Mouse (Mus musculus): ENCODE results near the gene Gm21976. TPM values are rescaled to one million over a fixed set of nuclear protein-coding genes. Genes with fewer than 3 reads are reported as not detected.

Gene Gm21976
- polyA plus RNA-seq (2015; fragmentation: Nextera tagmentation; extraction: Ambion mirVana), result not detected in 2 replicates

- WGBS, result 91% methylated on average over 5 of the region's 5 CpGs
Observed at GRCm38 (mm10) chr13:98279686-98280085, at the start of gene Gm21976. TSS of gene Gm21976 (plus strand) at chr13:98279887.

GRCm38 (mm10) chr13:98230511-98230910 lies 49.2 kb upstream of the Gm21976 start:
- Histone ChIP-seq H3K4me1 (replicated peaks) (no peaks in the 10 kb centered on the region), H3K27me3 (no peaks in the 10 kb centered on the region), H3K36me3 (no peaks in the 10 kb centered on the region), H3K27ac (no peak overlapping the region), H3K9me3 (no peaks in the 10 kb centered on the region), H3K4me2 (no peak overlapping the region), H3K4me3 (no peak overlapping the region), H3K9ac (no peak overlapping the region)
- ATAC-seq (ENCODE audit: low FRiP score), result no peak
- 93% methylated on average over 1 of the region's 1 CpGs for WGBS

More at GRCm38 (mm10) chr13:98279686-98280085, at the start of gene Gm21976:
- H3K36me3 ChIP-seq, result peaks cover 11% of the 10 kb centered on the region
- H3K27ac ChIP-seq, result no peak within 1 kb of the TSS
- H3K4me1 ChIP-seq (replicated peaks), result no peaks in the 10 kb centered on the region
- ATAC-seq (ENCODE audit: low FRiP score), result no peak
- H3K27me3 ChIP-seq, result no peaks in the 10 kb centered on the region
- H3K4me3 ChIP-seq, result no peak within 1 kb of the TSS
- no peak within 1 kb of the TSS for H3K9ac ChIP-seq
- no peaks in the 10 kb centered on the region for H3K9me3 ChIP-seq
- no peak within 1 kb of the TSS for H3K4me2 ChIP-seq

GRCm38 (mm10) chr13:98235451-98235850 lies 44.2 kb upstream of the Gm21976 start:
- no peak for ATAC-seq (ENCODE audit: low FRiP score)
- H3K4me2 ChIP-seq, result no peak overlapping the region
- no peak overlapping the region for H3K4me3 ChIP-seq
- no peak overlapping the region for H3K27ac ChIP-seq
- H3K9ac ChIP-seq, result no peak overlapping the region
- H3K9me3 ChIP-seq, result no peaks in the 10 kb centered on the region
- 0 out of 2 replicates have a peak, but pooled peaks cover 4% of the 10 kb centered on the region for H3K27me3 ChIP-seq
- H3K4me1 ChIP-seq (replicated peaks), result no peaks in the 10 kb centered on the region
- no peaks in the 10 kb centered on the region for H3K36me3 ChIP-seq
- 85% methylated on average over 6 of the region's 6 CpGs for WGBS

GRCm38 (mm10) chr13:98239978-98240641 lies 39.6 kb upstream of the Gm21976 start:
- 19% methylated on average over 12 of the region's 12 CpGs for WGBS
- Histone ChIP-seq H3K4me1 (replicated peaks) (peaks cover 8% of the 10 kb centered on the region), H3K27ac (no peak overlapping the region), H3K9ac (no peak overlapping the region), H3K4me3 (no peak overlapping the region), H3K36me3 (no peaks in the 10 kb centered on the region), H3K27me3 (0 out of 2 replicates have a peak, but pooled peaks cover 4% of the 10 kb centered on the region), H3K4me2 (no peak overlapping the region), H3K9me3 (no peaks in the 10 kb centered on the region)
- no peak for ATAC-seq (ENCODE audit: low FRiP score)

- no peak for ATAC-seq (ENCODE audit: low FRiP score)
- Histone ChIP-seq H3K27me3 (0 out of 2 replicates have a peak, but pooled peaks cover 4% of the 10 kb centered on the region), H3K4me2 (no peak overlapping the region), H3K4me1 (replicated peaks) (peaks cover 8% of the 10 kb centered on the region), H3K9ac (no peak overlapping the region), H3K36me3 (no peaks in the 10 kb centered on the region), H3K9me3 (no peaks in the 10 kb centered on the region), H3K27ac (no peak overlapping the region), H3K4me3 (no peak overlapping the region)
- WGBS, result 74% methylated on average over 9 of the region's 9 CpGs
Observed at GRCm38 (mm10) chr13:98241531-98242282, 38.0 kb upstream of the Gm21976 start.

GRCm38 (mm10) chr13:98244571-98245350 lies 34.9 kb upstream of the Gm21976 start:
- H3K27ac ChIP-seq, result no peak overlapping the region
- no peak overlapping the region for H3K9ac ChIP-seq
- no peak for ATAC-seq (ENCODE audit: low FRiP score)
- 67% methylated on average over 5 of the region's 5 CpGs for WGBS
- H3K4me3 ChIP-seq, result no peak overlapping the region
- no peak overlapping the region for H3K4me2 ChIP-seq
- H3K27me3 ChIP-seq, result no peaks in the 10 kb centered on the region
- peaks cover 26% of the 10 kb centered on the region for H3K36me3 ChIP-seq
- H3K4me1 ChIP-seq (replicated peaks), result peaks cover 8% of the 10 kb centered on the region
- H3K9me3 ChIP-seq, result no peaks in the 10 kb centered on the region

- no peaks in the 10 kb centered on the region for H3K9me3 ChIP-seq
- H3K9ac ChIP-seq, result no peak overlapping the region
- no peaks in the 10 kb centered on the region for H3K27me3 ChIP-seq
- 61% methylated on average over 7 of the region's 7 CpGs for WGBS
- no peak overlapping the region for H3K27ac ChIP-seq
- no peak overlapping the region for H3K4me2 ChIP-seq
- ATAC-seq (ENCODE audit: low FRiP score), result no peak
- H3K4me3 ChIP-seq, result no peak overlapping the region
- peaks cover 32% of the 10 kb centered on the region for H3K36me3 ChIP-seq
- H3K4me1 ChIP-seq (replicated peaks), result peaks cover 8% of the 10 kb centered on the region
Observed at GRCm38 (mm10) chr13:98245386-98245785, 34.3 kb upstream of the Gm21976 start.

- peaks cover 2% of the 10 kb centered on the region; the same call in 1 of the 2 replicates for H3K4me1 ChIP-seq (replicated peaks)
- H3K4me3 ChIP-seq, result no peak overlapping the region
- no peak overlapping the region for H3K9ac ChIP-seq
- ATAC-seq (ENCODE audit: low FRiP score), result no peak
- 92% methylated on average over 10 of the region's 10 CpGs for WGBS
- no peaks in the 10 kb centered on the region for H3K9me3 ChIP-seq
- H3K4me2 ChIP-seq, result no peak overlapping the region
- no peaks in the 10 kb centered on the region for H3K27me3 ChIP-seq
- peaks cover 67% of the 10 kb centered on the region for H3K36me3 ChIP-seq
- no peak overlapping the region for H3K27ac ChIP-seq
Observed at GRCm38 (mm10) chr13:98249594-98249993, 30.1 kb upstream of the Gm21976 start.

- Histone ChIP-seq H3K36me3 (peaks cover 80% of the 10 kb centered on the region), H3K27ac (no peak overlapping the region), H3K9ac (no peak overlapping the region), H3K9me3 (no peaks in the 10 kb centered on the region), H3K27me3 (no peaks in the 10 kb centered on the region), H3K4me3 (no peak overlapping the region), H3K4me2 (no peak overlapping the region), H3K4me1 (replicated peaks) (no peaks in the 10 kb centered on the region)
- no peak for ATAC-seq (ENCODE audit: low FRiP score)
- WGBS, result 72% methylated on average over 9 of the region's 9 CpGs
Observed at GRCm38 (mm10) chr13:98254921-98255320, 24.8 kb upstream of the Gm21976 start.

- Histone ChIP-seq H3K4me3 (peak within 1 kb of the TSS; percentile 88), H3K9ac (peak within 1 kb of the TSS; percentile 92), H3K27me3 (no peaks in the 10 kb centered on the region), H3K27ac (peak within 1 kb of the TSS; percentile 96), H3K4me1 (replicated peaks) (peaks cover 23% of the 10 kb centered on the region), H3K4me2 (peak within 1 kb of the TSS; percentile 97), H3K9me3 (no peaks in the 10 kb centered on the region), H3K36me3 (peaks cover 20% of the 10 kb centered on the region)
- WGBS, result under 1% methylated on average over 69 of the region's 71 CpGs
- ATAC-seq (ENCODE audit: low FRiP score), result peak; percentile 99
Observed at GRCm38 (mm10) chr13:98262636-98263457, 16.8 kb upstream of the Gm21976 start, which contains the start of the genes Utp15 and Ankra2. TSS of gene Utp15 (minus strand) at chr13:98263041. TSS of gene Ankra2 (plus strand) at chr13:98263074.

GRCm38 (mm10) chr13:98263458-98263987 lies 16.2 kb upstream of the Gm21976 start:
- Histone ChIP-seq H3K4me2 (peak overlapping the region; percentile 97), H3K9ac (peak overlapping the region; percentile 92), H3K36me3 (peaks cover 20% of the 10 kb centered on the region), H3K4me3 (peak overlapping the region; percentile 88), H3K27ac (peak overlapping the region; percentile 96), H3K27me3 (no peaks in the 10 kb centered on the region), H3K9me3 (no peaks in the 10 kb centered on the region), H3K4me1 (replicated peaks) (peaks cover 23% of the 10 kb centered on the region)
- ATAC-seq (ENCODE audit: low FRiP score), result peak; percentile 11; the same call in 1 of the 2 replicates
- under 1% methylated on average over 16 of the region's 16 CpGs for WGBS

All from hindbrain, embryonic 13.5 days (tissue).